Mouse (Mus musculus) adrenal gland, postnatal 36 days (tissue): ENCODE measurements at regions not wholly inside any gene's neighbourhood (a gene's known extent, or its start where the extent isn't known, plus 50 kb on each side); places are given as distances from the start of the nearest gene placed in this dataset.

ENCODE experiments used
- DNase-seq, 2 experiments: peaks; one replicate each; pipeline ENCODE4 v3.0.0; 2021; ENCODE audit warnings: mixed read lengths in 1 of 2

- DNase-seq, result no peak
These were observed 336.5 kb downstream of the Pdha2 start for GRCm38 (mm10) chr3:140875500-140876200.

DNA sequence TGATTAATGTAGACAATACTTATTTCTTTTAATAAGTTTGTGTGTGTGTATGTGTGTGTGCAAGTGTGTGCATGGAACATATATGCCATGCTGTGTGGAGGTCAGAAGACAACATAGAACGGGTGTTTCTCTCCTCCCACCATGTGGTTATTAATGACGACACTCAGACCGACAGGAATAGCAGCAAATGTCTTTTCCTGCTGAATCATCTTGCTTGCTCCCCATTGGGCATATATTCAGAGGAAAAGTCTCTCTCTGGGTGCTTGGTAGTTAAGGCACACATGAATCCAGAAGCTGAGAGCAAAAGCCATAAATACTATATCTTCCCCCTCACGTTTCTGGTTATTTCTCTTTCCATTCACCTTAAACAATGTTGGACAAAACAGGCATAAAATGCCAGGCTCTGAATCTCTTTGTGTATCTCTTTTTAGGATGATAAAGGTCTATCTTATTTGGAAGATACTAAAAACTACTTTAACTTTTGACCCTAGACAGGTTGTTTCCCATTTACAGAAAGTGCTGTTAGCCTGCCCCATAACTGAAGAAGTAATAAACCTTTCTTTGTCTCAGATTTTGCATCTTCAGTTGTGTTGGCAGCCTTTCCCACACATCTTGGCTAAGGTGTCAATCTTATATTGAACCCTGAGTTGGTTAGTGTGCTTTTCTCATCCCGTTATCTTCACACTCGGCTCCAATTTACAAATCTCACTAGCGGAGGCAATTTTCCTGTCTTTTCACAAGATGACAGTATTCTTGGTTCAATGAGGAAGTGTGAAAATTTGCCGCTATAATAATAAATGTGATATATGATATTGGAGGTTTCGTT, 337.9 kb downstream of the Pdha2 start:
- DNase-seq, result no peak

DNA sequence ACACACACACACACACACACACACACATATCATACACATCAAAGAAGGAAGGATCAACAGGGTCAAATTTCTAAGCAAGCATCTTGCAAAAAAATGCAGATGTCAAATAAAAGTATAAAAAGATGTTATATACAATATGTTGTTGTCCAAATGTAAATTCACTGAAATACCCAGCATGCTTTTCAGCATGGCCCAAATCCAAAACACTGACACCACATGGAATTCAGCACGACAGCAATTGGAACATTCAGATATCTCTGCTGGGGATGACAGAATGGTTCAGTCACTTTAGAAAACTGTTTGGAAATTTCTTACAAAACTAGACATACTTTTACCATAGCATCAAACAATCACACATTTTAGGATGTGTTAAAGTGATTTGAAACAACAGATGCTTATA, 339.6 kb downstream of the Pdha2 start:
- DNase-seq, result no peak

GRCm38 (mm10) chr3:140871261-140871660, 340.9 kb downstream of the Pdha2 start:
- DNase-seq, result no peak

GRCm38 (mm10) chr3:140840197-140840596, 372.0 kb downstream of the Pdha2 start:
- DNase-seq, result no peak

- no peak for DNase-seq
These were observed 374.1 kb downstream of the Pdha2 start for GRCm38 (mm10) chr3:140837976-140838581.

DNA sequence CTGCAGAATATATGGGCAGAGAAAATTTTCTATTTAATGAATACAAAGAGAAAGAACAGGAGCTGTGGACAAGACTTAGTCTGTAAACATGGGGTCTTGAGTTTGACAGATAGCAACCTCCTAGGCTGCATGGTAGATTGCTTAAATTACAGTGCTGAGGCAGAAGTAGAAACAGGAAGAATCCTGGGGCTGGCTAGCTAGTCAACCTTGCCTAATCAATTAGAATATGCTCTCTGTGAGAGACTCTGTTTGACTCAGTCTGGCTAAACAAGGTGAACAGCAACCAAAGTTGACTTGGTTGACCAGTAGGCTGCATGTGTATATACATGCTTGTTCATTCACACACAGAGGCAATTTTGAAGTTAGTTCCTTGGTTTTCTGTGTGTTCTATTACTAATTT, 390.9 kb downstream of the Pdha2 start:
- no peak for DNase-seq

GRCm38 (mm10) chr3:140805586-140805985, 406.6 kb downstream of the Pdha2 start:
- DNase-seq, result no peak

DNA sequence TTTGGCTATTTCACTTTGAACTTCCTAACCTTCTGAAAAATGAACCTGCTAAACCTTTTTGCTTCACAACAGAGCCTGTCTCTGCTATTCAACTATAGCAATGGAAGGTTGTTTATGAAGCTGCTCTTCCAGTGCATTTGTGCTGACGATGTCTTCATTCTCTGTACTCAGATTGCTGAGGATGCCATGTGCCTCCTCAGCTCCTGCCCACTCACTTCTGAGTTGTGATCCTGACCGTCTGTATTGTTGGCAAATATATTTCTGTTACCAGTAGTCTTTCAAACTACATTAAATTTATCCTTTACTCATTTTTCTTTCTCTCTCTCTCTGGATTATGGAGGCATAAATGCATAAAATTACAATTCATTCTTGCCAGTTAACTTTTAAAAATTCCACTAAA, 419.2 kb downstream of the Pdha2 start:
- DNase-seq, result no peak

GRCm38 (mm10) chr3:140785700-140786099, 426.5 kb downstream of the Pdha2 start:
- DNase-seq, result no peak

- DNase-seq, result no peak
These were observed 452.1 kb downstream of the Pdha2 start for GRCm38 (mm10) chr3:140760051-140760450.

- no peak for DNase-seq
These were observed 467.7 kb downstream of the Pdha2 start for GRCm38 (mm10) chr3:140744501-140744900.

DNA sequence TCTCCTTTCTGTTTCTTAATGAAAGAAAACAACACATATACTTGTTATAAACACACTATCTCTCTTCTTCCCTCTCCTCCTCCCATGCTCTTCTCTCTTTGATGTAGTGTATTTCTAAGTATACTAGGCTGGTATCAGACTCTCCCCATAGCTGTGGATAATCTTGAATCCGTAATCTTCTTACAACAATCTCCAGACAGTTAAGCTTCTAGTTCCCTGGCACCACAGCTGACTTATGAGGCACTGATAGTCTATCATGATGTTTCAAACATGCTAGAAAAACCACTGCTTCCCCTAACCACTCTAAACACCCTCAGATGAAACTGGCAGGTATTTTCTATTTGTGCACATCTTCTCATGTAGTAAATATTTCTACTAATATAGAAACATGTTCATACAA, 471.7 kb downstream of the Pdha2 start:
- no peak for DNase-seq

- no peak for DNase-seq
These were observed 473.3 kb downstream of the Pdha2 start for GRCm38 (mm10) chr3:140738654-140739369.

DNA sequence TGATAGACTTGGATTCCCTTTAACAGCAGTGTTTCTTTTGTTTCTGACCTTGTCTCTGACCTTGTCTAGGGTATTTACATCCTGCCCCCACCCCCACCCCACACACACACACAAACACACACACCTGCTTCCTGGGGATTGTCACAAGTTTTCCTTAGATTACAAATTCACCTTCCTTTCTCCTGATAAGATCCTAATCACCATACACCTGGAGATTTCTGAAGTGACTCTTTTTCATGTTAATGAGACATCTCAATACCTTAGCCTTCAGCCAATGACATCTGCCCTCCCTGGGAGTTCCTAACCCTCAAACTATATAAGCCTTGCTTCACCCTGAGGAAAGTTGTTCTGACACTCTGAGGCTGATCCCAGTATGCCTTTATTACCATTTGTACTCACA, 495.3 kb downstream of the Pdha2 start:
- no peak for DNase-seq

DNA sequence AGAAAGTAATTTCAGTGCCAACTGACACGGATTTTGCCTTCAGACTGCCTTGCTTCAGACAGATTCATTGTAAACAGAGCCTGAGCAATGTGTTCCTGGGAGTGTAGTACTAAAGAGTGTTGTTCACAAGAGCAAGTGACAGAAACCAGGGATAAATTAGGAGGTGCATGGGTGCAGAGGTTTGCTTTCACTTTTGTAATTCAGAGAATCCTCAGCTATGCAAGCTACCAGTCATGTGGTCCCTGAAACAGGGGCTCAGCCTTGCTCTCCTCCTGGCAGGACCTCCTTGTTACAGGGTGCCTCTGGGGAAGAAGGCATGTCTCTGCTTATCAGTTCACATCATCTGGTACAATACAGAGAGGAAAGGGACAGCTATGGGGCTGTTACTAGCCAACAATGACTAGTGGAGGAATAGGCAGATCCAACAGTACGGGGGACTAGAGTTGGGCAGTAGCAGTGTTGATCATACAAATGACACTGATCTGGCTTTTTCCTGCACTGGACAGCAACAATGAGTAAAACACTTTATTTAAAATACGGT, 504.5 kb downstream of the Pdha2 start:
- DNase-seq, result no peak

DNA sequence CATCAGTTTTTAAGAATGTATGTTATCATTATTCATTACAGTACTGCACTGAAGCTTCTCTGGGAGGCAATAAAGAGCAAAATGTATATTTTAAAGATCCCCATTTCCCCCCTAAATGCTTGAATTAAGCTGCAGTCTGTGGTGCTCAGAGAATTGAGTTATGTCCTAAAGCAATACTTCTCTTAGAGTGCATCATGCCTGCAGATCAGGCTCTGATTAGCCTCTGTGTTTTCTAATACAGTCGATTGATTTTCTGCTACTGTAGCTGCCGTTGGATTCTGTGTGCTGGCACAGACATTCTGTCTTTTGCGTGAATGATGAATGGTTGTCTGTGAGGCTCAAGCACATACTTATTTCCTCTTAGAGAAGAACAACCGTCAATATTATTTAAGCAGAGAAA, 505.4 kb downstream of the Pdha2 start:
- DNase-seq, result no peak

DNA sequence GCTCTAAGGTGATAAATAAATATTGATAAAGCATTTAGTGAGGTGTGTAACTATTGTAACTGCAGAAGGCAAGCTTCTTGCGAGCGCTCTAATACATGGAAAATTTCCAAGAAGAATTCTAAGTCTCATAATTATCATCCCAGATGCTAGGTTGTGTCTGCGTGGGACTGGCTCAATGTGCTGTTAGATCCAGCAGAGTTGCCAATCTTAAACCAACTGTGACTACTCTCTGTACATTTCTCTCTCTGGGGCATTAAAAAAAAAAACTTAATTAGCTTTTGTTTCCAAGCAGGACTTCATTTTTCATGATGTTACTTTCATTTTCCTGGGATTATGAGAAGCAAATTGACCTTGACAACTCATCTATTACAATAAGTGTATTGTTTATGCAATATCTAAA, 506.6 kb downstream of the Pdha2 start:
- no peak for DNase-seq

GRCm38 (mm10) chr3:140702929-140703328, 509.2 kb downstream of the Pdha2 start:
- no peak for DNase-seq

- DNase-seq, result no peak
These were observed 509.9 kb downstream of the Pdha2 start for GRCm38 (mm10) chr3:140702271-140702681.

DNA sequence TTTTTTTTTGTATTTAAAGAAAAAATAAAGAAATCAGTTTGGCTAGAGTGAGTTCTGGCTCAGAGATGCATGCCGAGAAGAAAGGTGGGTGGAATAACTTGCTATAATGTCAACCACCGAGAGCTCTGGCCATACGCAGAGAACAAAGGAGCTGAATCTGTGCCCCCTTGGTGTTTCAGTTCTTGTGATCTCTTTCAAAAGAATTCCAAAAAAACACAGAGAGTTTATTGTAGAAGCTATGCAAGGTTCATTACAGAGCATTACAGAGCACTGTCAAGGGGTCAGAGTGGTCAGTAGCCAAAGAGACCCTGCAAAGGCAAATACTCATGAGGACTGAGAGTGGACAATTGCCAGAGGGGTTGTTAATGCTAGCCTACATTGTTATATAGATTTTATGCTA, 514.9 kb downstream of the Pdha2 start:
- no peak for DNase-seq

GRCm38 (mm10) chr3:140682794-140683193, 529.4 kb downstream of the Pdha2 start:
- no peak for DNase-seq
